Mouse (Mus musculus) left cerebral cortex, adult 2 months (tissue): ENCODE measurements around the gene Tex48. TPM values are rescaled to one million over a fixed set of nuclear protein-coding genes. Genes with fewer than 3 reads are reported as not detected.

ENCODE experiments used
- DNase-seq, 2 experiments: peaks; one replicate each; pipeline ENCODE4 v3.0.0; 2021 to 2022; ENCODE audit warnings: low spot score in 2 of 2, mixed read lengths in 1 of 2; ENCODE audit errors: extremely low spot score in 1 of 2
- H3K27ac ChIP-seq: fragments of 200-600 bp; 2 replicates; pipeline ENCODE4 v1.8.1; 2022
- H3K4me3 ChIP-seq: fragments of 200-600 bp; 2 replicates; pipeline ENCODE4 v1.8.1; 2022
- CTCF ChIP-seq: fragments of 200-600 bp; IDR thresholded peaks from 2 replicates; pipeline ENCODE4 v1.8.1; 2022; ENCODE audit warnings: antibody characterized with exemption, mild to moderate bottlenecking, moderate library complexity
- intact Hi-C: fragments of 180-260 bp; cut with DNase I; formaldehyde crosslinking; loops from one replicate; pipeline ENCODE4 v1.15.1; 2025
- total RNA-seq, 2 experiments: library from RNA; stranded (reverse); gene quantifications; 2 replicates each; pipeline ENCODE4 v1.2.3; 2021

The Tex48 gene
- total RNA-seq, 2 experiments from 2014 or later: not detected

DNA sequence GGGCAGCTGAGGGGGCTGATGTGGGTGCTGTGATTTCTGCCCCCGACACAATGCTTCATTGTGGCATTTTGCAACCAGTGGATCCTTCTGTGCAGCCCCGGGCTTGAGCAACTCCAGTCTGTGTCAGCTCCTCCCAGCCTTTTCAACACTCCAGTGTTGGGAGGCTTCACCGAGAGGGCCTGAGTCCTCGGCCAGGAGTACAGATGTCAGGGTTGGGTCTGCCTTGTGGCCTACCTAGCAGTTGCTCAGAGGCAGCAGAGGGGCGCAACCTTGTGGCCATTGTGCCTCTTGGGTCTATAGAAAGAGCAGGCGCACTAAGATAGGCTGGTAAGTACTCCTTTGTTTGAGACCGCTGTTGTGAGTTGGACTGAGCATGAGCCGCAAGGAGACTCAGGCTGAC is 62.1 kb downstream of the Tex48 start:
- intact Hi-C loops: loop anchor here (5.0 kb wide), 2 partner anchors 122 to 143 kb away; no protein-coding TSS in a partner anchor

DNA sequence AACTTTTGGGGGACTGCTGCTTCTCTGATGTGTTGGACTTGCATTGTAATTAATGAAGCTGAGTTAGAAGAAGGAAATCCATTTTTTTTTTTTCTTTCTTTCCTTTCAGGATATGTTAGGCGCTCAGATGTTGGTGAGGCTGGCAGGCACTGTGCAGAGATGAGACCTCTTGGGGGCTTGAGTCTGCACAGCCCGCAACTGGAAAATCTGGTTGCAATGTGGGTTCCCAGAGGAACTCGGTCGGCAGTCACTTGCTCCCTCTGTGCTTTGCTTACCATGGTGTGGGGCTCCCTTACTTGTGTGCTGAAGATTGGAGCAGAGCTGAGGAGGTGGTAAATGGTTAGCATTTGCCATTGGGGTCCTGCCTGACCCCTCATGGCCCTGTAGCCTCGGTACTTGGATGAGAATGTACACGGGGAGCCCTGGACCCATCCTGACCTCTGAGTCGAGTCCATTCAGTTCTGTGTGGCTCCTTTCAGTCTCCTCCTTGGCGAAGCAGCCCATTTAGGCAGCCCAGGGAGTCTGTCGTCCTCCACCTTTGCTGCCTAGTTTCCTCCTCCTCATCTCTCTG is 63.0 kb downstream of the Tex48 start:
- intact Hi-C loops: loop anchor here (5.0 kb wide), 1 partner anchor 62 kb away; the partner anchor contains the start of gene Whrn
- Histone ChIP-seq H3K27ac (peak overlapping the region; percentile 93; the same call in 1 of the 2 replicates), H3K4me3 (peak overlapping the region; percentile 87)
- peak in 1 of 2 experiments; percentile 18 for DNase-seq
- TF ChIP-seq CTCF: no peak

More for the DNA sequence above, 62.1 kb downstream of the Tex48 start:
- Histone ChIP-seq H3K4me3 (no peak overlapping the region), H3K27ac (no peak overlapping the region)
- TF ChIP-seq CTCF: no peak
- DNase-seq: no peak

DNA sequence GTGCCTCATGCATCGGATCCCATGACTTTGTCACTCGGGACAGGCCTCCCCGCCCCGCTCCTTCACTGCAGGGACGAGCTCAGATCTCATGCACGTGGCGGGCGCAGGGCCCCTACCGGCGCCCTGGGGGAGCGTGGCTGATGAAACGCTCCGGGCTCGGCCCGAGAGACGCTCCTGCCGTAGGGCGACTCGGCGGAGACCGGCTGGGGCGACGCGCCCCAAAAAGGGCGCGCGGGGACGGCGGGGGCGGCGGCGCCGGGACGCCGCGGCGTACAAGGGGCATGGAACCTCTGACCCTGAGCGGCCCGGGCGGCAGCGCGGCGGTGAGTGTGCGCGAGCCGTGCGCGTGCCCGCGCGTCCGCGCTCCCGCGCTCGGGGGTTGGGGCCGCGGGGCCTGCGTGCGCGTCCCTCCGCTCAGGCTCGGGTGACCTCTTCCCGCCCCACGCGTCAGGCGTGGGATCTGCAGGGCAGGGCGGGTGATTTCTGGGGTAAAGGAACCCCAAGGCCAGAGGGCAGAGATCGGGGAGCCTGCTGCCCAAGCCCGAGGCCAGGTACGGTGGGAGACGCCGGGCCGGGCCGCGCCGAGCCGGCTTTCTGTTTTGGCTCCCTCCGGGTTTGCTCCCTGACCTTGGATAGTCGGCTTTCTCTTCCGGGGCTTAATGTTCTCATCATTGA is 63.7 kb downstream of the Tex48 start, which contains the start of gene Tmem268:
TSS of gene Tmem268 (plus strand) at position 375 of the 675 bp plus-strand sequence.
- peak; percentile 66 to 76 for DNase-seq
- Histone ChIP-seq H3K27ac (peak within 1 kb of the TSS; percentile 93), H3K4me3 (peak within 1 kb of the TSS; percentile 87)
- intact Hi-C loops: loop anchor here (5.0 kb wide), 1 partner anchor 61 kb away; the partner anchor contains the start of gene Whrn
- peak; percentile 28 for TF ChIP-seq CTCF

DNA sequence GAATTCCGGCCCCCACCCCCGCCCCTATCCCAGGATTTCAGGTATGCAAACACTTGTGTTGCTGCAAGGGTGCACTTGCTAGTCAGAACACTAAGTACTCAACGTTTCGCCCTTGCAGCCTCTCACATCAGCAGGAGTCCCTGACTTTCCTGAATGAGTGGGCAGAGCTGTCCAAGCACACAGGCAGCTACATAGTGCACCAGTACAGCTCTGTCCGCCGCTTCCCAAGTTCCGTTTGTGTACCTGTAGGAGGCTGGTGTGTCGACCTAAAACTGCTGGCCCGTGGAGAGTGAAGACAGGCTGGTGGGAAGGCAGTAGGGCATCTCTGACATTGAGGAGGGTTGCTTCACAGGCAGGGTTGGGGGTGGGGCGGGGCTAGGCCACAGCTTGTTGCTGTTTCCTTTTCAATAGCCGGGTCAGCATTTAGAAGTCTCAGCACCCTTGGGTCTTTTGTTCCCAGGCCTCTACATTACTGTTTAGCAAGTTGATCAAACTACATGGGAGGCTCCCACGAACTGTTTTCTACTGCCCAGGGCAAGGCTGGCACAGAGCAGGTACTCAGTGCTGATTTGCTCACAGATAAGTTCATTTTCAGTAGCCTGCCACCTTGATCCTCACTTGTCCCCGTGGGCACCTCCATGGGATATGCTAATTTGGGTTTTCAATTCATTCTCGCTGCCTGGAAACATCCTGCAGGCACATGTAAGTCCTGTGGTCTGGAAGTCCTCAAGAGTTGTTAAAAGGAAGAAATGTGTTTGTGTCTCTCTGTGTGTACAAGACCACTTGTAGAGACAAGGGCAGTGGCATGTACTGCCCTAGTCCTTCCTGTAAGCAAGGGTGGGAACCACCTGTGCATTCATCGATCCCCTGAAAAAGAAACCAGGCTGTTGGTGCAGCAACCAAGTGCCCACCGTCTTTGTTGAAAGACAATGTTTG is 64.8 kb downstream of the Tex48 start:
- Histone ChIP-seq H3K27ac (peak overlapping the region; percentile 93), H3K4me3 (peak overlapping the region; percentile 87)
- no peak for DNase-seq
- intact Hi-C loops: loop anchor here (5.0 kb wide), 1 partner anchor 60 kb away; the partner anchor contains the start of gene Whrn
- no peak for TF ChIP-seq CTCF

Other genes with a start within 250 kb of the Tex48 start
- 1 to 10 TPM; 3.4 TPM for gene Akna, start 219.1 kb downstream of the Tex48 start, total RNA-seq
- 10 to 100 TPM; 45.1 to 53.7 TPM for gene Whrn, start 126.4 kb downstream of the Tex48 start, total RNA-seq
- gene Atp6v1g1, start 77.7 kb downstream of the Tex48 start, total RNA-seq: 100 to 1,000 TPM; 142 to 143 TPM
- gene Tmem268, start 63.6 kb downstream of the Tex48 start, total RNA-seq: 10 to 100 TPM; 10.2 to 11.3 TPM
- not detected for gene Gm11213, start 17.2 kb downstream of the Tex48 start, total RNA-seq
- gene Gm11214, start 41.0 kb upstream of the Tex48 start, total RNA-seq: not detected
- under 1 TPM; 0.23 to 0.29 TPM for gene Tnfsf15, start 122.7 kb upstream of the Tex48 start, total RNA-seq
- gene Tnfsf8, start 238.9 kb upstream of the Tex48 start, total RNA-seq: not detected